Mouse (Mus musculus) lung, postnatal 0 days (tissue): ENCODE results near the gene Cib4. TPM values are rescaled to one million over a fixed set of nuclear protein-coding genes. Genes with fewer than 3 reads are reported as not detected.

Source experiments
- ATAC-seq: fragments of 200-750 bp; cut with Nextera tagmentation; 2 replicates; pipeline ENCODE4 v1.8.0; 2017; ENCODE audit warnings: moderate library complexity
- DNase-seq: peaks from one replicate; pipeline ENCODE4 v3.0.0-alpha.2; 2016; ENCODE audit warnings: low spot score
- H3K27ac ChIP-seq: fragments of 300-500 bp; sonication (generic); 2 replicates; pipeline ENCODE4 v1.5.1; 2014; ENCODE audit warnings: antibody characterized with exemption, mild to moderate bottlenecking, low read length, mixed read lengths
- H3K27me3 ChIP-seq: fragments of 300-500 bp; sonication (generic); replicated peaks from 2 replicates; pipeline ENCODE4 v1.6.1; 2014; ENCODE audit warnings: low read length, mixed read lengths; ENCODE audit not compliant: insufficient read depth
- H3K36me3 ChIP-seq: fragments of 300-500 bp; sonication (generic); 2 replicates; pipeline ENCODE4 v1.6.1; 2014; ENCODE audit warnings: low read length, mixed read lengths; ENCODE audit not compliant: insufficient read depth
- H3K4me1 ChIP-seq: fragments of 300-500 bp; sonication (generic); 2 replicates; pipeline ENCODE4 v1.6.1; 2014; ENCODE audit warnings: antibody characterized with exemption, low read depth, low read length, mixed read lengths; ENCODE audit not compliant: insufficient read depth
- H3K4me2 ChIP-seq: fragments of 300-500 bp; sonication (generic); replicated peaks from 2 replicates; pipeline ENCODE4 v1.6.1; 2014; ENCODE audit warnings: low read depth, mild to moderate bottlenecking, low read length, moderate library complexity, mixed read lengths
- H3K4me3 ChIP-seq: fragments of 300-500 bp; sonication (generic); 2 replicates; pipeline ENCODE4 v1.5.1; 2014; ENCODE audit warnings: low read depth, low read length
- H3K9ac ChIP-seq: fragments of 300-500 bp; sonication (generic); replicated peaks from 2 replicates; pipeline ENCODE4 v1.6.1; 2014; ENCODE audit warnings: low read depth, mild to moderate bottlenecking
- H3K9me3 ChIP-seq: fragments of 300-500 bp; sonication (generic); 2 replicates; pipeline ENCODE4 v1.6.1; 2016; ENCODE audit warnings: low read length, mixed read lengths
- CTCF ChIP-seq: IDR thresholded peaks from 2 replicates; pipeline ENCODE4 v1.5.1; 2016; ENCODE audit warnings: antibody characterized with exemption, mild to moderate bottlenecking
- EP300 ChIP-seq: IDR thresholded peaks from 2 replicates; pipeline ENCODE4 v1.6.1; 2016; ENCODE audit warnings: antibody characterized with exemption, mild to moderate bottlenecking, control low read depth
- WGBS: fragments of 180-500 bp; shearing (Covaris S2); extraction: QIAGEN DNeasy Blood & Tissue Kit; methylation state at CpG from one replicate; pipeline ENCODE4 v1.1.7; 2014; 5-methylcytosine and 5-hydroxymethylcytosine counted together
- polyA plus RNA-seq: library from polyadenylated mRNA; unstranded; fragments of >200 nt; fragmentation: Nextera tagmentation; extraction: Ambion mirVana; gene quantifications from 2 replicates; pipeline ENCODE4 v1.2.1, GENCODE M21; 2015

Gene Cib4
- polyA plus RNA-seq, 1 experiment from 2014 or later = 0.26 TPM

DNA sequence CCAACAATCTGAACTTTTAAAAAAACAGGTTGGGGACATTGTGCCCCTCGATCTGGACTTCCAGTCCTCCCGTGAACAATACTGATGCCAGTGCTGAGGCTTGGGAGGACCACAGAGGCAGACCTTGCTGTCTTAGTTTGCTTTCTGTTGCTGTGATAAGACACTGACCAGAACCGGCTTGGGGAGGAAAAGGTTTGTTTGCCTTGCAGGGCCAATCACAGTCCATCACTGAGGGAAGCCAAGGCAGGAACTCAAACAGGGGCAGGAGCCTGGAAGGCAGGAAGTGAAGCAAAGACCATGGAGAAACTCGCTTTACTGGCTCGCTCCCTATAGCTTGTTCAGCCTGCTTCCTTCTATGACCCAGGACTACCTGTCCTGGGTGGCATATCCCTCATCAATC, 73.5 kb downstream of the Cib4 start:
- no peaks in the 10 kb centered on the region for H3K27me3 ChIP-seq
- TF ChIP-seq EP300 (no peak), CTCF (no peak)
- DNase-seq (no peak), ATAC-seq (no peak)
- no peak overlapping the region for H3K9ac ChIP-seq
- no peak overlapping the region for H3K4me3 ChIP-seq
- H3K9me3 ChIP-seq = no peaks in the 10 kb centered on the region
- no peaks in the 10 kb centered on the region for H3K4me1 ChIP-seq
- H3K4me2 ChIP-seq = no peak overlapping the region
- H3K36me3 ChIP-seq = no peaks in the 10 kb centered on the region
- 33% methylated on average over 5 of the region's 5 CpGs for WGBS
- no peak overlapping the region for H3K27ac ChIP-seq

GRCm38 (mm10) chr5:30470454-30470853, 75.2 kb downstream of the Cib4 start:
- no peaks in the 10 kb centered on the region for H3K4me1 ChIP-seq
- no peak overlapping the region for H3K27ac ChIP-seq
- H3K9me3 ChIP-seq = no peaks in the 10 kb centered on the region
- WGBS = 62% methylated on average over 6 of the region's 6 CpGs
- no peak overlapping the region for H3K9ac ChIP-seq
- no peak overlapping the region for H3K4me3 ChIP-seq
- DNase-seq (no peak), ATAC-seq (no peak)
- H3K36me3 ChIP-seq = no peaks in the 10 kb centered on the region
- no peak overlapping the region for H3K4me2 ChIP-seq
- TF ChIP-seq CTCF (no peak), EP300 (no peak)
- H3K27me3 ChIP-seq = no peaks in the 10 kb centered on the region

GRCm38 (mm10) chr5:30466315-30466714, 79.3 kb downstream of the Cib4 start:
- no peak overlapping the region for H3K27ac ChIP-seq
- H3K4me1 ChIP-seq = no peaks in the 10 kb centered on the region
- DNase-seq (peak; percentile 32), ATAC-seq (no peak)
- TF ChIP-seq CTCF = no peak
- no peak overlapping the region for H3K9ac ChIP-seq
- 33% methylated on average over 9 of the region's 9 CpGs for WGBS
- H3K27me3 ChIP-seq = no peaks in the 10 kb centered on the region
- no peaks in the 10 kb centered on the region for H3K9me3 ChIP-seq
- peak overlapping the region; percentile 48 for H3K4me2 ChIP-seq
- no peaks in the 10 kb centered on the region for H3K36me3 ChIP-seq
- H3K4me3 ChIP-seq = 0 out of 2 replicates have a peak overlapping the region, but pooled peaks have one; percentile 10

DNA sequence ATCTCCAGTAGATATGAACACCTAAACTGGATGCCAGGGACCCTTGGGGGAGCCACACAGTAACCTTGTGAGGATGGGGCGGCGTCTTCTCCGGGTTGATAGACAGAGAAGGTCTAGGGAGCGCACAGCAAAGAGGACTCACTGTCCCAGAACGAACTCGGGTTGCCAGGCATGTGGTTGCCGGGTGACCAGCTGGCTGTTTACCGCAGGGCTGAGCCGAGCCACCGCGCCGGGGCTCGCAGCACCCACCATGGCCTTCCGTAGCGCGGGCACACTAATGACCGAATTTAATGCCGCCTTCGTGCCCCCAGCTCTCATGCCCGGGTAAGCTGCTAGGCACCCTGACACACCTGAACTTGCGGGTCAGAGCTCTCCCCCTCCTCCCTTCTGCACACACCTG, 79.8 kb downstream of the Cib4 start, which contains the start of gene 1700001C02Rik:
1700001C02Rik (plus strand) TSS at position 187 of the 400 bp plus-strand sequence.
- DNase-seq = no peak
- Histone ChIP-seq H3K27ac (no peak within 1 kb of the TSS), H3K9me3 (no peaks in the 10 kb centered on the region), H3K4me3 (0 out of 2 replicates have a peak within 1 kb of the TSS, but pooled peaks have one; percentile 10), H3K36me3 (no peaks in the 10 kb centered on the region), H3K27me3 (no peaks in the 10 kb centered on the region), H3K4me1 (no peaks in the 10 kb centered on the region), H3K9ac (no peak within 1 kb of the TSS), H3K4me2 (peak within 1 kb of the TSS; percentile 48)
- peak; percentile 26; the same call in 1 of the 2 replicates for ATAC-seq
- no peak for TF ChIP-seq EP300
- TF ChIP-seq CTCF = no peak
- WGBS = 22% methylated on average over 21 of the region's 21 CpGs

DNA sequence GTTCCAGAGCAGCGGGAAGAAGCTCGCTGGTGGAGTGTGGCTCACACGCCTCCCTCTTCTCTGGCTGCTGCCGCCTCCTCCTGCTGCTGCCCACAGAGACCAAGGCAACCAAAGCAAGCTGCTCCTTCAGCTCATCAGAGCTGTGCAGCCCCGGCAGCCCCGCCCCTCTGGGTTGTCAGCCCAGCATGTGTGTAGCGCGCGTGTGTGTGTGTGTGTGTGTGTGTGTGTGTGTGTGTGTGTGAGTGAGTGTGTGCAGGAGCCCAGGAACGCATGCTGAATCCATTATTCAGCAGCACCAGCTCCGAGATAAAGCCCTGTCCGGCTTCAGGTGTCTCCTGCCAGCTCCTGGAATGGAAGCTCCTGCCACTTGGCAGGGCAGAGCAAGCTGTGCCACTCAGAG, 83.8 kb downstream of the Cib4 start, which contains the start of gene Otof:
Otof (minus strand) TSS at position 112 of the 400 bp plus-strand sequence.
- ATAC-seq = peak; percentile 74
- peak; percentile 58 for DNase-seq
- Histone ChIP-seq H3K36me3 (no peaks in the 10 kb centered on the region), H3K4me1 (no peaks in the 10 kb centered on the region), H3K27ac (no peak within 1 kb of the TSS), H3K9me3 (no peaks in the 10 kb centered on the region), H3K4me3 (no peak within 1 kb of the TSS), H3K27me3 (no peaks in the 10 kb centered on the region), H3K4me2 (no peak within 1 kb of the TSS), H3K9ac (no peak within 1 kb of the TSS)
- WGBS = 15% methylated on average over 10 of the region's 12 CpGs
- TF ChIP-seq CTCF = no peak
- TF ChIP-seq EP300 = no peak

GRCm38 (mm10) chr5:30460155-30460554, 85.5 kb downstream of the Cib4 start:
- TF ChIP-seq CTCF (no peak; the same call in 1 of the 2 replicates), EP300 (no peak)

GRCm38 (mm10) chr5:30456056-30456455, 89.6 kb downstream of the Cib4 start:
- H3K4me3 ChIP-seq = no peak overlapping the region
- DNase-seq (no peak), ATAC-seq (no peak)
- H3K4me1 ChIP-seq = no peaks in the 10 kb centered on the region
- peak; percentile 57 for TF ChIP-seq CTCF
- no peak for TF ChIP-seq EP300
- no peak overlapping the region for H3K4me2 ChIP-seq
- H3K27me3 ChIP-seq = no peaks in the 10 kb centered on the region
- no peaks in the 10 kb centered on the region for H3K9me3 ChIP-seq
- no peak overlapping the region for H3K27ac ChIP-seq
- no peaks in the 10 kb centered on the region for H3K36me3 ChIP-seq
- no peak overlapping the region for H3K9ac ChIP-seq
- WGBS = 29% methylated on average over 6 of the region's 6 CpGs

More at GRCm38 (mm10) chr5:30460155-30460554, 85.5 kb downstream of the Cib4 start:
- WGBS = 22% methylated on average over 4 of the region's 4 CpGs
- Histone ChIP-seq H3K36me3 (no peaks in the 10 kb centered on the region), H3K27me3 (no peaks in the 10 kb centered on the region), H3K4me2 (no peak overlapping the region), H3K9me3 (no peaks in the 10 kb centered on the region), H3K4me3 (no peak overlapping the region), H3K4me1 (no peaks in the 10 kb centered on the region), H3K9ac (no peak overlapping the region), H3K27ac (no peak overlapping the region)
- no peak for ATAC-seq
- DNase-seq = no peak
